Mouse (Mus musculus) cortical plate, adult 2 months (tissue): ENCODE data around the gene Nap1l5.

Experiments used
- CTCF ChIP-seq: fragments of 200-500 bp; IDR thresholded peaks from 2 replicates; pipeline ENCODE4 v1.5.1; 2011; ENCODE audit warnings: mild to moderate bottlenecking, control low read depth, low read length; ENCODE audit not compliant: insufficient read depth; ENCODE audit errors: extremely low read depth
- POLR2A ChIP-seq: fragments of 200-500 bp; IDR thresholded peaks from 2 replicates; pipeline ENCODE4 v1.6.1; 2011; ENCODE audit warnings: mild to moderate bottlenecking, low read length, control low read depth; ENCODE audit not compliant: insufficient read depth; ENCODE audit errors: extremely low read depth

DNA sequence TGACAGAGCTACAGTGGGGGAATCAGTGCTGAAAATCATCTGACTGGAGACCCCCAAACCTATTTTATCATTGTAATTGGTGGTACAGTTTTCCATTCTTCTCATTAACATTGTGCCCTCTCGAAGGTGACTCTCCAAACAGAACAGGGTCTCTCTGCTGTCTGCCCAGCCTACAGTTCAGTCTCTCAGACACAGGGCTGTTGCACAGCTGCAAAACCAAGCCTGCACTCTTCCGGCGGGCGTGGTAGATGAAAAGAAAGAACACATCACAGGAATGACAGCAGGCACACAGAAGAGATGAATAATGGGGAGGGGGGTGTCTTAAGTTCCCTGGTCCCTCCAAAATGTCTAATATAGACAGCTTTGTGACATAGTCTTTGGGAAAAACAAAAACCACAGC, 27.3 kb upstream of the Nap1l5 start:
- TF ChIP-seq CTCF (no peak), POLR2A (no peak)
